Comparison of ENCODE assay signal across 8 mouse cellular contexts in genomic region chr15:59783782-59784555, GRCm38 (mm10).
A peak's percentile ranks its signal among the peaks of the same experiment; 100 is the strongest.
DNase-seq lines count a peak whose midpoint lies in the region; ATAC-seq and TF ChIP-seq lines count a peak whose summit lies in the region.

No protein-coding gene starts in this region.

- no peak for ATAC-seq in heart, embryonic 13.5 days (ENCODE audit: extremely low read depth, insufficient number of reproducible peaks, low FRiP score, low TSS enrichment)
- peak; percentile 68 for ATAC-seq in kidney, postnatal 0 days (replicated peaks; ENCODE audit: low FRiP score, low read depth)
- no peak for ATAC-seq in stomach, embryonic 16.5 days (ENCODE audit: insufficient read depth, low FRiP score)

- intact Hi-C loops in left cerebral cortex, postnatal 4 days (cut with DNase I) = no loop called here

- H3K9ac ChIP-seq in heart, embryonic 13.5 days = peak overlapping the region; percentile 58
- no peak overlapping the region for H3K9ac ChIP-seq in kidney, postnatal 0 days (ENCODE audit: low read depth, low read length)
- H3K9ac ChIP-seq in stomach, embryonic 16.5 days (ENCODE audit: low read length) = peak overlapping the region; percentile 16; the same call in 1 of the 2 replicates

- 13% methylated on average over 22 of the region's 22 CpGs for WGBS in heart, embryonic 13.5 days
- 12% methylated on average over 22 of the region's 22 CpGs for WGBS in kidney, postnatal 0 days
- WGBS in stomach, embryonic 16.5 days = 13% methylated on average over 22 of the region's 22 CpGs

- H3K36me3 ChIP-seq in heart, embryonic 13.5 days = no peaks in the 10 kb centered on the region
- no peaks in the 10 kb centered on the region for H3K36me3 ChIP-seq in kidney, postnatal 0 days (ENCODE audit: insufficient read depth, low read length)
- H3K36me3 ChIP-seq in stomach, embryonic 16.5 days (ENCODE audit: control insufficient read depth, insufficient read depth, low read length) = no peaks in the 10 kb centered on the region

- H3K4me1 ChIP-seq in heart, embryonic 13.5 days = peaks cover 20% of the 10 kb centered on the region
- H3K4me1 ChIP-seq in kidney, postnatal 0 days (replicated peaks; ENCODE audit: insufficient read depth, low read length) = peaks cover 11% of the 10 kb centered on the region; the same call in 1 of the 2 replicates
- peaks cover 13% of the 10 kb centered on the region for H3K4me1 ChIP-seq in stomach, embryonic 16.5 days (ENCODE audit: control insufficient read depth, insufficient read depth, low read length)

- H3K9me3 ChIP-seq in heart, embryonic 13.5 days = peaks cover 10% of the 10 kb centered on the region
- no peaks in the 10 kb centered on the region for H3K9me3 ChIP-seq in kidney, postnatal 0 days (replicated peaks; ENCODE audit: low read length)
- peaks cover 8% of the 10 kb centered on the region; the same call in 1 of the 2 replicates for H3K9me3 ChIP-seq in stomach, embryonic 16.5 days (replicated peaks; ENCODE audit: control insufficient read depth, low read length)

- H3K4me2 ChIP-seq in heart, embryonic 13.5 days = peak overlapping the region; percentile 58
- H3K4me2 ChIP-seq in kidney, postnatal 0 days (ENCODE audit: low read length) = peak overlapping the region; percentile 37
- H3K4me2 ChIP-seq in stomach, embryonic 16.5 days (ENCODE audit: low read depth, low read length) = peak overlapping the region; percentile 9

- no peak for TF ChIP-seq CTCF in kidney, postnatal 0 days (IDR thresholded peaks at IDR 0.05; ENCODE audit: low read depth)

- H3K4me3 ChIP-seq in heart, embryonic 13.5 days = peak overlapping the region; percentile 13; the same call in 1 of the 2 replicates
- no peak overlapping the region for H3K4me3 ChIP-seq in kidney, postnatal 0 days (replicated peaks; ENCODE audit: low read depth, low read length)
- H3K4me3 ChIP-seq in stomach, embryonic 16.5 days (replicated peaks; ENCODE audit: low read length) = no peak overlapping the region

- H3K27ac ChIP-seq in heart, embryonic 13.5 days (replicated peaks) = peak overlapping the region; percentile 38
- H3K27ac ChIP-seq in kidney, postnatal 0 days = no peak overlapping the region
- 0 out of 2 replicates have a peak overlapping the region, but pooled peaks have one; percentile 46 for H3K27ac ChIP-seq in stomach, embryonic 16.5 days (ENCODE audit: low read length)

- peak; percentile 82 for DNase-seq in adipocyte (ENCODE audit: low spot score)
- DNase-seq in embryo, embryonic 11 days = peak; percentile 42
- peak; percentile 47 for DNase-seq in kidney, postnatal 0 days (ENCODE audit: low spot score)
- DNase-seq in lung, postnatal 36 days = peak; percentile 89
- no peak for DNase-seq in left cerebral cortex, postnatal 4 days
- DNase-seq in layer of hippocampus, postnatal 25 days (ENCODE audit: extremely low spot score in 1 of 2, low spot score in 1 of 2) = no peak

- H3K27me3 ChIP-seq in heart, embryonic 13.5 days (replicated peaks) = peaks cover 6% of the 10 kb centered on the region; the same call in 1 of the 2 replicates
- no peaks in the 10 kb centered on the region for H3K27me3 ChIP-seq in kidney, postnatal 0 days (ENCODE audit: insufficient read depth, low read length)
- no peaks in the 10 kb centered on the region for H3K27me3 ChIP-seq in stomach, embryonic 16.5 days (ENCODE audit: control insufficient read depth, insufficient read depth, low read length)

Comparison
In these comparisons a context has a peak if more than half of its experiments do, and no peak if none do; other contexts are left out.
1. DNase-seq: peak in adipocyte (single experiment), embryo, embryonic 11 days (single experiment), kidney, postnatal 0 days (single experiment) and lung, postnatal 36 days (single experiment); none in left cerebral cortex, postnatal 4 days (single experiment) and layer of hippocampus, postnatal 25 days (0 of 2).
2. Peak in every context shown above with its lines, with median percentiles within 50 percentile points of each other: H3K4me2 ChIP-seq.